Mouse (Mus musculus): Measurements from ENCODE around the gene Vangl1. TPM values are rescaled to one million over a fixed set of nuclear protein-coding genes. Genes with fewer than 3 reads are reported as not detected.

The Vangl1 gene
- 17.5 and 19.1 TPM in 2 replicates for polyA plus RNA-seq (2016; fragmentation: Nextera tagmentation; extraction: Ambion mirVana)

- peak within 1 kb of the TSS; percentile 85 for H3K4me2 ChIP-seq (replicated peaks)
- H3K27me3 ChIP-seq: 0 out of 2 replicates have a peak, but pooled peaks cover 22% of the 10 kb centered on the region
- WGBS: under 1% methylated on average over 91 of the region's 95 CpGs
- peak within 1 kb of the TSS; percentile 82 for H3K9ac ChIP-seq
- H3K4me1 ChIP-seq: peaks cover 23% of the 10 kb centered on the region
- H3K36me3 ChIP-seq: no peaks in the 10 kb centered on the region
- H3K27ac ChIP-seq: peak within 1 kb of the TSS; percentile 81
- ATAC-seq (ENCODE audit: insufficient number of reproducible peaks, insufficient read depth, low FRiP score, low TSS enrichment): peak; percentile 86
- peak within 1 kb of the TSS; percentile 71 for H3K4me3 ChIP-seq
- no peaks in the 10 kb centered on the region for H3K9me3 ChIP-seq
These were observed at the start of gene Vangl1 for GRCm38 (mm10) chr3:102203781-102204721. Gene Vangl1, minus strand, starts transcription at chr3:102204693.

GRCm38 (mm10) chr3:102253554-102253953 is 49.1 kb upstream of the Vangl1 start:
- WGBS: 27% methylated on average over 4 of the region's 4 CpGs
- Histone ChIP-seq H3K9me3 (no peaks in the 10 kb centered on the region), H3K9ac (no peak overlapping the region), H3K27me3 (no peaks in the 10 kb centered on the region), H3K4me1 (peaks cover 10% of the 10 kb centered on the region; the same call in 1 of the 2 replicates), H3K27ac (no peak overlapping the region), H3K4me2 (replicated peaks) (no peak overlapping the region), H3K36me3 (no peaks in the 10 kb centered on the region), H3K4me3 (no peak overlapping the region)
- ATAC-seq (ENCODE audit: insufficient number of reproducible peaks, insufficient read depth, low FRiP score, low TSS enrichment): no peak

GRCm38 (mm10) chr3:102252927-102253326 is 48.4 kb upstream of the Vangl1 start:
- H3K9ac ChIP-seq: no peak overlapping the region
- ATAC-seq (ENCODE audit: insufficient number of reproducible peaks, insufficient read depth, low FRiP score, low TSS enrichment): 0 out of 2 replicates have a peak, but pooled peaks have one; percentile 52
- no peaks in the 10 kb centered on the region for H3K27me3 ChIP-seq
- H3K9me3 ChIP-seq: no peaks in the 10 kb centered on the region
- H3K4me1 ChIP-seq: peaks cover 10% of the 10 kb centered on the region; the same call in 1 of the 2 replicates
- H3K4me3 ChIP-seq: no peak overlapping the region
- H3K36me3 ChIP-seq: no peaks in the 10 kb centered on the region
- 77% methylated on average over 3 of the region's 3 CpGs for WGBS
- H3K4me2 ChIP-seq (replicated peaks): no peak overlapping the region
- no peak overlapping the region for H3K27ac ChIP-seq

- no peaks in the 10 kb centered on the region for H3K36me3 ChIP-seq
- no peaks in the 10 kb centered on the region for H3K27me3 ChIP-seq
- H3K4me1 ChIP-seq: peaks cover 10% of the 10 kb centered on the region; the same call in 1 of the 2 replicates
- 94% methylated on average over 3 of the region's 3 CpGs for WGBS
- H3K4me3 ChIP-seq: no peak overlapping the region
- H3K27ac ChIP-seq: no peak overlapping the region
- ATAC-seq (ENCODE audit: insufficient number of reproducible peaks, insufficient read depth, low FRiP score, low TSS enrichment): no peak
- H3K9ac ChIP-seq: no peak overlapping the region
- H3K4me2 ChIP-seq (replicated peaks): no peak overlapping the region
- H3K9me3 ChIP-seq: no peaks in the 10 kb centered on the region
These were observed 46.4 kb upstream of the Vangl1 start for GRCm38 (mm10) chr3:102250873-102251272.

GRCm38 (mm10) chr3:102249401-102249991 is 45.0 kb upstream of the Vangl1 start:
- Histone ChIP-seq H3K4me1 (peaks cover 10% of the 10 kb centered on the region; the same call in 1 of the 2 replicates), H3K36me3 (no peaks in the 10 kb centered on the region), H3K27ac (no peak overlapping the region), H3K27me3 (no peaks in the 10 kb centered on the region), H3K4me2 (replicated peaks) (no peak overlapping the region), H3K9ac (no peak overlapping the region), H3K9me3 (no peaks in the 10 kb centered on the region), H3K4me3 (no peak overlapping the region)
- 55% methylated on average over 9 of the region's 9 CpGs for WGBS
- ATAC-seq (ENCODE audit: insufficient number of reproducible peaks, insufficient read depth, low FRiP score, low TSS enrichment): no peak

- H3K4me2 ChIP-seq (replicated peaks): no peak overlapping the region
- H3K9me3 ChIP-seq: no peaks in the 10 kb centered on the region
- H3K27ac ChIP-seq: no peak overlapping the region
- H3K4me1 ChIP-seq: no peaks in the 10 kb centered on the region
- no peak overlapping the region for H3K4me3 ChIP-seq
- no peak for ATAC-seq (ENCODE audit: insufficient number of reproducible peaks, insufficient read depth, low FRiP score, low TSS enrichment)
- no peaks in the 10 kb centered on the region for H3K36me3 ChIP-seq
- H3K27me3 ChIP-seq: no peaks in the 10 kb centered on the region
- WGBS: 81% methylated on average over 3 of the region's 3 CpGs
- H3K9ac ChIP-seq: no peak overlapping the region
These were observed 40.1 kb upstream of the Vangl1 start for GRCm38 (mm10) chr3:102244601-102245000.

GRCm38 (mm10) chr3:102242854-102243253 is 38.4 kb upstream of the Vangl1 start:
- H3K9me3 ChIP-seq: no peaks in the 10 kb centered on the region
- 51% methylated on average over 5 of the region's 5 CpGs for WGBS
- no peak overlapping the region for H3K27ac ChIP-seq
- H3K4me1 ChIP-seq: no peaks in the 10 kb centered on the region
- no peaks in the 10 kb centered on the region for H3K27me3 ChIP-seq
- H3K36me3 ChIP-seq: no peaks in the 10 kb centered on the region
- no peak overlapping the region for H3K4me3 ChIP-seq
- H3K9ac ChIP-seq: no peak overlapping the region
- H3K4me2 ChIP-seq (replicated peaks): no peak overlapping the region
- ATAC-seq (ENCODE audit: insufficient number of reproducible peaks, insufficient read depth, low FRiP score, low TSS enrichment): no peak

- H3K9me3 ChIP-seq: peaks cover 11% of the 10 kb centered on the region
- no peak overlapping the region for H3K27ac ChIP-seq
- no peak overlapping the region for H3K4me2 ChIP-seq (replicated peaks)
- H3K9ac ChIP-seq: no peak overlapping the region
- H3K36me3 ChIP-seq: no peaks in the 10 kb centered on the region
- no peaks in the 10 kb centered on the region for H3K27me3 ChIP-seq
- no peak for ATAC-seq (ENCODE audit: insufficient number of reproducible peaks, insufficient read depth, low FRiP score, low TSS enrichment)
- no peaks in the 10 kb centered on the region for H3K4me1 ChIP-seq
- H3K4me3 ChIP-seq: no peak overlapping the region
- 86% methylated on average over 9 of the region's 9 CpGs for WGBS
These were observed 27.1 kb upstream of the Vangl1 start for GRCm38 (mm10) chr3:102231418-102232134.

GRCm38 (mm10) chr3:102222756-102223155 is 18.3 kb upstream of the Vangl1 start:
- 84% methylated on average over 8 of the region's 8 CpGs for WGBS
- no peak overlapping the region for H3K27ac ChIP-seq
- no peak overlapping the region for H3K4me3 ChIP-seq
- ATAC-seq (ENCODE audit: insufficient number of reproducible peaks, insufficient read depth, low FRiP score, low TSS enrichment): no peak
- H3K4me2 ChIP-seq (replicated peaks): no peak overlapping the region
- H3K9me3 ChIP-seq: peaks cover 3% of the 10 kb centered on the region
- no peak overlapping the region for H3K9ac ChIP-seq
- no peaks in the 10 kb centered on the region for H3K36me3 ChIP-seq
- H3K27me3 ChIP-seq: 0 out of 2 replicates have a peak, but pooled peaks cover 3% of the 10 kb centered on the region
- 0 out of 2 replicates have a peak, but pooled peaks cover 7% of the 10 kb centered on the region for H3K4me1 ChIP-seq

GRCm38 (mm10) chr3:102218301-102218700 is 13.8 kb upstream of the Vangl1 start:
- Histone ChIP-seq H3K4me1 (0 out of 2 replicates have a peak, but pooled peaks cover 7% of the 10 kb centered on the region), H3K4me3 (no peak overlapping the region), H3K9ac (no peak overlapping the region), H3K9me3 (no peaks in the 10 kb centered on the region), H3K36me3 (no peaks in the 10 kb centered on the region), H3K27ac (no peak overlapping the region), H3K27me3 (0 out of 2 replicates have a peak, but pooled peaks cover 3% of the 10 kb centered on the region), H3K4me2 (replicated peaks) (no peak overlapping the region)
- 79% methylated on average over 2 of the region's 2 CpGs for WGBS
- no peak for ATAC-seq (ENCODE audit: insufficient number of reproducible peaks, insufficient read depth, low FRiP score, low TSS enrichment)

GRCm38 (mm10) chr3:102214736-102215135 is 10.2 kb upstream of the Vangl1 start:
- no peaks in the 10 kb centered on the region for H3K9me3 ChIP-seq
- ATAC-seq (ENCODE audit: insufficient number of reproducible peaks, insufficient read depth, low FRiP score, low TSS enrichment): no peak
- WGBS: 88% methylated on average over 4 of the region's 4 CpGs
- H3K9ac ChIP-seq: no peak overlapping the region
- no peaks in the 10 kb centered on the region for H3K4me1 ChIP-seq
- H3K36me3 ChIP-seq: no peaks in the 10 kb centered on the region
- H3K4me2 ChIP-seq (replicated peaks): no peak overlapping the region
- no peak overlapping the region for H3K27ac ChIP-seq
- H3K4me3 ChIP-seq: no peak overlapping the region
- H3K27me3 ChIP-seq: no peaks in the 10 kb centered on the region

All from embryonic facial prominence, embryonic 12.5 days (tissue).